Mouse (Mus musculus) lung, postnatal 14 days (tissue): Measurements from ENCODE around the gene Col1a1.

ENCODE experiments used
- DNase-seq: peaks from one replicate; pipeline ENCODE4 v3.0.0; 2021

Gene Col1a1

GRCm38 (mm10) chr11:94997596-94997995, 61.6 kb downstream of the Col1a1 start:
- DNase-seq, result peak; percentile 23

GRCm38 (mm10) chr11:94998041-94998531, 62.1 kb downstream of the Col1a1 start:
- peak; percentile 42 for DNase-seq

- no peak for DNase-seq
These were observed 64.1 kb downstream of the Col1a1 start for GRCm38 (mm10) chr11:95000128-95000527.

GRCm38 (mm10) chr11:95000548-95000947, 64.5 kb downstream of the Col1a1 start:
- peak; percentile 71 for DNase-seq

- DNase-seq, result peak; percentile 79
These were observed 65.0 kb downstream of the Col1a1 start for GRCm38 (mm10) chr11:95001058-95001457.

- no peak for DNase-seq
These were observed 65.7 kb downstream of the Col1a1 start for GRCm38 (mm10) chr11:95001584-95002347.
